Mouse (Mus musculus): ENCODE results near the gene Ankrd11. TPM values are rescaled to one million over a fixed set of nuclear protein-coding genes. Genes with fewer than 3 reads are reported as not detected.
A peak's percentile ranks its signal among the peaks of the same experiment; 100 is the strongest.
"Not testable (repeated sequence)": the region's sequence is repeated elsewhere in the genome, so short reads cannot be mapped to it uniquely, and the experiment has no call there.

Gene Ankrd11
- polyA plus RNA-seq, 1 experiment from 2014 or later, result 13.6 TPM

- Histone ChIP-seq H3K4me2 (peak overlapping the region; percentile 88), H3K27ac (peak overlapping the region; percentile 94), H3K9ac (peak overlapping the region; percentile 100), H3K27me3 (no peaks in the 10 kb centered on the region), H3K9me3 (replicated peaks) (no peaks in the 10 kb centered on the region), H3K36me3 (no peaks in the 10 kb centered on the region), H3K4me1 (replicated peaks) (peaks cover 79% of the 10 kb centered on the region), H3K4me3 (replicated peaks) (peak overlapping the region; percentile 100)
- 78% methylated on average over 11 of the region's 11 CpGs for WGBS (ENCODE audit: insufficient replicate concordance)
- DNase-seq, result no peak
- ATAC-seq (ENCODE audit: low read depth), result no peak
These were observed 2.5 kb downstream of the Ankrd11 start for GRCm38 (mm10) chr8:123039376-123040109.

- H3K9me3 ChIP-seq (replicated peaks), result no peaks in the 10 kb centered on the region
- no peak overlapping the region for H3K4me3 ChIP-seq (replicated peaks)
- WGBS (ENCODE audit: insufficient replicate concordance), result 48% methylated on average over 2 of the region's 2 CpGs
- H3K4me1 ChIP-seq (replicated peaks), result peaks cover 79% of the 10 kb centered on the region
- H3K9ac ChIP-seq, result no peak overlapping the region
- no peak overlapping the region for H3K4me2 ChIP-seq
- H3K27ac ChIP-seq, result peak overlapping the region; percentile 5; the same call in 1 of the 2 replicates
- DNase-seq (no peak), ATAC-seq (ENCODE audit: low read depth) (no peak)
- H3K27me3 ChIP-seq, result no peaks in the 10 kb centered on the region
- H3K36me3 ChIP-seq, result no peaks in the 10 kb centered on the region
These were observed 3.7 kb downstream of the Ankrd11 start for GRCm38 (mm10) chr8:123038351-123038750.

- Histone ChIP-seq H3K27ac (peak overlapping the region; percentile 94), H3K4me2 (peak overlapping the region; percentile 51), H3K9me3 (replicated peaks) (no peaks in the 10 kb centered on the region), H3K27me3 (no peaks in the 10 kb centered on the region), H3K4me3 (replicated peaks) (peak overlapping the region; percentile 15), H3K9ac (peak overlapping the region; percentile 57), H3K4me1 (replicated peaks) (peaks cover 83% of the 10 kb centered on the region), H3K36me3 (no peaks in the 10 kb centered on the region)
- WGBS (ENCODE audit: insufficient replicate concordance), result 20% methylated on average over 11 of the region's 11 CpGs
- ATAC-seq (ENCODE audit: low read depth) (no peak), DNase-seq (peak; percentile 45)
These were observed 4.6 kb downstream of the Ankrd11 start for GRCm38 (mm10) chr8:123037487-123037886.

GRCm38 (mm10) chr8:123036956-123037355 lies 5.1 kb downstream of the Ankrd11 start:
- 9% methylated on average over 3 of the region's 3 CpGs for WGBS (ENCODE audit: insufficient replicate concordance)
- ATAC-seq (ENCODE audit: low read depth) (peak; percentile 89), DNase-seq (peak; percentile 56)
- Histone ChIP-seq H3K27ac (peak overlapping the region; percentile 94), H3K36me3 (0 out of 2 replicates have a peak, but pooled peaks cover 3% of the 10 kb centered on the region), H3K4me3 (replicated peaks) (peak overlapping the region; percentile 15), H3K4me1 (replicated peaks) (peaks cover 88% of the 10 kb centered on the region), H3K9ac (peak overlapping the region; percentile 57), H3K4me2 (peak overlapping the region; percentile 51), H3K9me3 (replicated peaks) (no peaks in the 10 kb centered on the region), H3K27me3 (no peaks in the 10 kb centered on the region)

- Histone ChIP-seq H3K4me1 (replicated peaks) (peaks cover 90% of the 10 kb centered on the region), H3K4me3 (replicated peaks) (no peak overlapping the region), H3K9me3 (replicated peaks) (no peaks in the 10 kb centered on the region), H3K4me2 (peak overlapping the region; percentile 13), H3K27ac (peak overlapping the region; percentile 68), H3K27me3 (no peaks in the 10 kb centered on the region), H3K9ac (peak overlapping the region; percentile 7; the same call in 1 of the 2 replicates), H3K36me3 (0 out of 2 replicates have a peak, but pooled peaks cover 5% of the 10 kb centered on the region)
- 28% methylated on average over 6 of the region's 6 CpGs for WGBS (ENCODE audit: insufficient replicate concordance)
- ATAC-seq (ENCODE audit: low read depth) (no peak), DNase-seq (no peak)
These were observed 7.9 kb downstream of the Ankrd11 start for GRCm38 (mm10) chr8:123034171-123034570.

- Histone ChIP-seq H3K9ac (0 out of 2 replicates have a peak overlapping the region, but pooled peaks have one; percentile 29), H3K27me3 (no peaks in the 10 kb centered on the region), H3K4me3 (replicated peaks) (no peak overlapping the region), H3K27ac (peak overlapping the region; percentile 68), H3K36me3 (0 out of 2 replicates have a peak, but pooled peaks cover 5% of the 10 kb centered on the region), H3K4me2 (peak overlapping the region; percentile 12), H3K4me1 (replicated peaks) (peaks cover 90% of the 10 kb centered on the region), H3K9me3 (replicated peaks) (no peaks in the 10 kb centered on the region)
- no peak for DNase-seq
- ATAC-seq (ENCODE audit: low read depth), result no peak
These were observed 8.6 kb downstream of the Ankrd11 start for GRCm38 (mm10) chr8:123033431-123033830.

GRCm38 (mm10) chr8:123032730-123033129 lies 9.3 kb downstream of the Ankrd11 start:
- Histone ChIP-seq H3K4me1 (replicated peaks) (peaks cover 90% of the 10 kb centered on the region), H3K36me3 (0 out of 2 replicates have a peak, but pooled peaks cover 5% of the 10 kb centered on the region), H3K9me3 (replicated peaks) (no peaks in the 10 kb centered on the region), H3K4me2 (no peak overlapping the region), H3K27me3 (no peaks in the 10 kb centered on the region), H3K27ac (peak overlapping the region; percentile 58; the same call in 1 of the 2 replicates), H3K9ac (no peak overlapping the region), H3K4me3 (replicated peaks) (no peak overlapping the region)
- no peak for ATAC-seq (ENCODE audit: low read depth)
- no peak for DNase-seq

GRCm38 (mm10) chr8:123031321-123031978 lies 10.6 kb downstream of the Ankrd11 start:
- Histone ChIP-seq H3K4me3 (replicated peaks) (no peak overlapping the region), H3K4me1 (replicated peaks) (peaks cover 86% of the 10 kb centered on the region), H3K9ac (no peak overlapping the region), H3K27me3 (no peaks in the 10 kb centered on the region), H3K4me2 (no peak overlapping the region), H3K36me3 (0 out of 2 replicates have a peak, but pooled peaks cover 5% of the 10 kb centered on the region), H3K9me3 (replicated peaks) (no peaks in the 10 kb centered on the region), H3K27ac (no peak overlapping the region)
- 56% methylated on average over 7 of the region's 7 CpGs for WGBS (ENCODE audit: insufficient replicate concordance)
- DNase-seq (no peak), ATAC-seq (ENCODE audit: low read depth) (no peak)

GRCm38 (mm10) chr8:123030091-123030490 lies 12.0 kb downstream of the Ankrd11 start:
- not testable (repeated sequence) for H3K27ac ChIP-seq; H3K4me3 ChIP-seq (replicated peaks); H3K9me3 ChIP-seq (replicated peaks); H3K27me3 ChIP-seq; H3K4me2 ChIP-seq; DNase-seq; H3K36me3 ChIP-seq
- Histone ChIP-seq H3K4me1 (replicated peaks) (peaks cover 86% of the 10 kb centered on the region), H3K9ac (peak overlapping the region; percentile 22; the same call in 1 of the 2 replicates)
- WGBS (ENCODE audit: insufficient replicate concordance), result 67% methylated on average over 5 of the region's 5 CpGs
- ATAC-seq (ENCODE audit: low read depth), result peak; percentile 22; the same call in 1 of the 2 replicates

GRCm38 (mm10) chr8:123027786-123028185 lies 14.3 kb downstream of the Ankrd11 start:
- Histone ChIP-seq H3K4me2 (no peak overlapping the region), H3K4me1 (replicated peaks) (peaks cover 69% of the 10 kb centered on the region), H3K9me3 (replicated peaks) (no peaks in the 10 kb centered on the region), H3K9ac (no peak overlapping the region), H3K4me3 (replicated peaks) (no peak overlapping the region), H3K27ac (no peak overlapping the region), H3K36me3 (0 out of 2 replicates have a peak, but pooled peaks cover 5% of the 10 kb centered on the region), H3K27me3 (no peaks in the 10 kb centered on the region)
- ATAC-seq (ENCODE audit: low read depth) (no peak), DNase-seq (no peak)
- WGBS (ENCODE audit: insufficient replicate concordance), result 67% methylated on average over 8 of the region's 8 CpGs

GRCm38 (mm10) chr8:123025951-123026351 lies 16.1 kb downstream of the Ankrd11 start:
- Histone ChIP-seq H3K27ac (peak overlapping the region; percentile 9; the same call in 1 of the 2 replicates), H3K27me3 (no peaks in the 10 kb centered on the region), H3K4me2 (no peak overlapping the region), H3K4me3 (replicated peaks) (no peak overlapping the region), H3K36me3 (no peaks in the 10 kb centered on the region), H3K4me1 (replicated peaks) (peaks cover 69% of the 10 kb centered on the region), H3K9me3 (replicated peaks) (no peaks in the 10 kb centered on the region), H3K9ac (no peak overlapping the region)
- ATAC-seq (ENCODE audit: low read depth) (no peak), DNase-seq (no peak)
- WGBS (ENCODE audit: insufficient replicate concordance), result 70% methylated on average over 3 of the region's 3 CpGs

Measured in liver, embryonic 13.5 days (tissue).